Mouse (Mus musculus) midbrain, embryonic 16.5 days (tissue): ENCODE measurements around the gene Pkn2. TPM values are rescaled to one million over a fixed set of nuclear protein-coding genes. Genes with fewer than 3 reads are reported as not detected.

ENCODE experiments used
- polyA plus RNA-seq: library from polyadenylated mRNA; unstranded; fragments of >200 nt; fragmentation: Nextera tagmentation; extraction: Ambion mirVana; gene quantifications from 2 replicates; pipeline ENCODE4 v1.2.1, GENCODE M21; 2015

Gene Pkn2
- polyA plus RNA-seq, 1 experiment from 2014 or later = 18.6 TPM

Other genes with a start within 250 kb of the Pkn2 start
- gene Kyat3, start 181.0 kb downstream of the Pkn2 start, polyA plus RNA-seq = 3.6 and 4.9 TPM in 2 replicates
- gene Gtf2b, start 117.0 kb downstream of the Pkn2 start, polyA plus RNA-seq = 65.4 and 73.9 TPM in 2 replicates